Mouse (Mus musculus) forebrain, embryonic 14.5 days (tissue): ENCODE results near the gene Kyat1. TPM values are rescaled to one million over a fixed set of nuclear protein-coding genes. Genes with fewer than 3 reads are reported as not detected.

Experiments used
- ATAC-seq: fragments of 200-750 bp; cut with Nextera tagmentation; 2 replicates; pipeline ENCODE4 v1.8.0; 2017; ENCODE audit warnings: mild to moderate bottlenecking, moderate library complexity
- DNase-seq: peaks from one replicate; pipeline ENCODE4 v3.0.0-alpha.2; 2015; ENCODE audit warnings: low spot score
- H3K27ac ChIP-seq: fragments of 300-500 bp; sonication (generic); 2 replicates; pipeline ENCODE4 v1.5.1; 2014; ENCODE audit warnings: low read depth, mild to moderate bottlenecking, control low read depth, low read length, moderate library complexity
- H3K27me3 ChIP-seq: fragments of 300-500 bp; sonication (generic); replicated peaks from 2 replicates; pipeline ENCODE4 v1.6.1; 2014; ENCODE audit warnings: low read length, control low read depth, mixed read lengths; ENCODE audit not compliant: control insufficient read depth, insufficient read depth
- H3K36me3 ChIP-seq: fragments of 300-500 bp; sonication (generic); 2 replicates; pipeline ENCODE4 v1.6.1; 2014; ENCODE audit warnings: low read length, control low read depth; ENCODE audit not compliant: control insufficient read depth, insufficient read depth
- H3K4me1 ChIP-seq: fragments of 300-500 bp; sonication (generic); 2 replicates; pipeline ENCODE4 v1.6.1; 2014; ENCODE audit warnings: antibody characterized with exemption, low read length, control low read depth; ENCODE audit not compliant: control insufficient read depth, insufficient read depth
- H3K4me2 ChIP-seq: fragments of 300-500 bp; sonication (generic); 2 replicates; pipeline ENCODE4 v1.6.1; 2014; ENCODE audit warnings: mild to moderate bottlenecking, control low read depth, low read length
- H3K4me3 ChIP-seq: fragments of 300-500 bp; sonication (generic); 2 replicates; pipeline ENCODE4 v1.5.1; 2014; ENCODE audit warnings: low read depth, low read length, control low read depth
- H3K9ac ChIP-seq: fragments of 300-500 bp; sonication (generic); 2 replicates; pipeline ENCODE4 v1.6.1; 2014; ENCODE audit warnings: mild to moderate bottlenecking, low read length, control low read depth, moderate library complexity
- H3K9me3 ChIP-seq: fragments of 300-500 bp; sonication (generic); replicated peaks from 2 replicates; pipeline ENCODE4 v1.6.1; 2016; ENCODE audit warnings: low read length, control low read depth, mixed read lengths; ENCODE audit not compliant: control insufficient read depth
- WGBS: fragments of 180-500 bp; shearing (Covaris S2); extraction: QIAGEN DNeasy Blood & Tissue Kit; methylation state at CpG from one replicate; pipeline ENCODE4 v1.1.7; 2014; 5-methylcytosine and 5-hydroxymethylcytosine counted together
- polyA plus RNA-seq: library from polyadenylated mRNA; unstranded; fragments of >200 nt; fragmentation: Nextera tagmentation; extraction: Ambion mirVana; gene quantifications from 2 replicates; pipeline ENCODE4 v1.2.1, GENCODE M21; 2014

Kyat1 gene
- polyA plus RNA-seq, 1 experiment from 2014 or later, result 17.7 TPM

GRCm38 (mm10) chr2:30207401-30207800 is 1.8 kb upstream of the Kyat1 start:
- WGBS, result 85% methylated on average over 4 of the region's 4 CpGs
- DNase-seq, result no peak
- H3K27ac ChIP-seq, result no peak overlapping the region
- H3K4me2 ChIP-seq, result no peak overlapping the region
- no peaks in the 10 kb centered on the region for H3K9me3 ChIP-seq
- H3K9ac ChIP-seq, result no peak overlapping the region
- H3K27me3 ChIP-seq, result no peaks in the 10 kb centered on the region
- H3K4me3 ChIP-seq, result no peak overlapping the region
- no peak for ATAC-seq
- H3K36me3 ChIP-seq, result no peaks in the 10 kb centered on the region
- peaks cover 10% of the 10 kb centered on the region for H3K4me1 ChIP-seq

GRCm38 (mm10) chr2:30205255-30205628 is 405 bp downstream of the Kyat1 start:
- DNase-seq (no peak), ATAC-seq (peak; percentile 61)
- Histone ChIP-seq H3K36me3 (no peaks in the 10 kb centered on the region), H3K9ac (peak overlapping the region; percentile 74), H3K4me2 (peak overlapping the region; percentile 89), H3K27me3 (no peaks in the 10 kb centered on the region), H3K9me3 (no peaks in the 10 kb centered on the region), H3K27ac (peak overlapping the region; percentile 66), H3K4me3 (peak overlapping the region; percentile 63), H3K4me1 (peaks cover 10% of the 10 kb centered on the region)
- 1% methylated on average over 13 of the region's 13 CpGs for WGBS

- peak; percentile 4 for DNase-seq
- Histone ChIP-seq H3K27ac (no peak overlapping the region), H3K4me1 (peaks cover 10% of the 10 kb centered on the region), H3K36me3 (no peaks in the 10 kb centered on the region), H3K4me3 (no peak overlapping the region), H3K4me2 (no peak overlapping the region), H3K9ac (no peak overlapping the region), H3K9me3 (no peaks in the 10 kb centered on the region), H3K27me3 (no peaks in the 10 kb centered on the region)
- no peak for ATAC-seq
- 77% methylated on average over 7 of the region's 7 CpGs for WGBS
Measured at GRCm38 (mm10) chr2:30203439-30203838, 2.2 kb downstream of the Kyat1 start.

- Histone ChIP-seq H3K9me3 (no peaks in the 10 kb centered on the region), H3K4me1 (peaks cover 5% of the 10 kb centered on the region), H3K4me3 (no peak overlapping the region), H3K9ac (no peak overlapping the region), H3K4me2 (no peak overlapping the region), H3K27me3 (no peaks in the 10 kb centered on the region), H3K36me3 (no peaks in the 10 kb centered on the region), H3K27ac (no peak overlapping the region)
- ATAC-seq (no peak), DNase-seq (no peak)
- WGBS, result 89% methylated on average over 5 of the region's 5 CpGs
Measured at GRCm38 (mm10) chr2:30200388-30200925, 5.2 kb downstream of the Kyat1 start.

GRCm38 (mm10) chr2:30199984-30200383 is 5.7 kb downstream of the Kyat1 start:
- WGBS, result 71% methylated on average over 1 of the region's 1 CpGs
- H3K27ac ChIP-seq, result no peak overlapping the region
- H3K27me3 ChIP-seq, result no peaks in the 10 kb centered on the region
- no peaks in the 10 kb centered on the region for H3K9me3 ChIP-seq
- H3K4me3 ChIP-seq, result no peak overlapping the region
- ATAC-seq (no peak), DNase-seq (no peak)
- H3K36me3 ChIP-seq, result no peaks in the 10 kb centered on the region
- no peak overlapping the region for H3K4me2 ChIP-seq
- peaks cover 5% of the 10 kb centered on the region for H3K4me1 ChIP-seq
- H3K9ac ChIP-seq, result no peak overlapping the region

- Histone ChIP-seq H3K36me3 (no peaks in the 10 kb centered on the region), H3K27me3 (no peaks in the 10 kb centered on the region), H3K9me3 (no peaks in the 10 kb centered on the region), H3K4me1 (no peaks in the 10 kb centered on the region), H3K4me2 (no peak overlapping the region), H3K4me3 (no peak overlapping the region), H3K27ac (no peak overlapping the region), H3K9ac (no peak overlapping the region)
- whole genome bisulfite sequencing, result 63% methylated on average over 4 of the region's 4 CpGs
- DNase-seq (no peak), ATAC-seq (no peak)
Measured at GRCm38 (mm10) chr2:30198021-30198420, 7.6 kb downstream of the Kyat1 start.

- ATAC-seq, result no peak
- peak; percentile 38 for DNase-seq
- no peaks in the 10 kb centered on the region for H3K4me1 ChIP-seq
- H3K9me3 ChIP-seq, result no peaks in the 10 kb centered on the region
- 0 out of 2 replicates have a peak, but pooled peaks cover 2% of the 10 kb centered on the region for H3K36me3 ChIP-seq
- no peak overlapping the region for H3K4me3 ChIP-seq
- H3K27ac ChIP-seq, result no peak overlapping the region
- H3K9ac ChIP-seq, result no peak overlapping the region
- no peaks in the 10 kb centered on the region for H3K27me3 ChIP-seq
- H3K4me2 ChIP-seq, result no peak overlapping the region
- 41% methylated on average over 3 of the region's 3 CpGs for WGBS
Measured at GRCm38 (mm10) chr2:30194656-30195055, 11.0 kb downstream of the Kyat1 start.

- ATAC-seq (no peak), DNase-seq (no peak)
- Histone ChIP-seq H3K27ac (no peak overlapping the region), H3K9me3 (no peaks in the 10 kb centered on the region), H3K4me2 (no peak overlapping the region), H3K36me3 (0 out of 2 replicates have a peak, but pooled peaks cover 2% of the 10 kb centered on the region), H3K27me3 (no peaks in the 10 kb centered on the region), H3K4me3 (no peak overlapping the region), H3K4me1 (no peaks in the 10 kb centered on the region), H3K9ac (no peak overlapping the region)
- 84% methylated on average over 12 of the region's 12 CpGs for WGBS
Measured at GRCm38 (mm10) chr2:30191790-30192580, 13.7 kb downstream of the Kyat1 start.

GRCm38 (mm10) chr2:30185681-30186080 is 20.0 kb downstream of the Kyat1 start:
- 90% methylated on average over 3 of the region's 3 CpGs for WGBS
- Histone ChIP-seq H3K27me3 (no peaks in the 10 kb centered on the region), H3K4me1 (no peaks in the 10 kb centered on the region), H3K4me2 (no peak overlapping the region), H3K27ac (no peak overlapping the region), H3K4me3 (no peak overlapping the region), H3K9me3 (no peaks in the 10 kb centered on the region), H3K9ac (no peak overlapping the region), H3K36me3 (no peaks in the 10 kb centered on the region)
- ATAC-seq (no peak), DNase-seq (no peak)
